Mouse (Mus musculus): ENCODE data around the gene Far2. TPM values are rescaled to one million over a fixed set of nuclear protein-coding genes. Genes with fewer than 3 reads are reported as not detected.

Far2 gene
- total RNA-seq, 2 experiments from 2014 or later = not detected

- DNase-seq = no peak
Observed at GRCm38 (mm10) chr6:148218235-148219076, 171.4 kb downstream of the Far2 start.

GRCm38 (mm10) chr6:148222686-148223085 is 175.6 kb downstream of the Far2 start:
- no peak for DNase-seq

- DNase-seq = no peak
Observed at GRCm38 (mm10) chr6:148227542-148227941, 180.5 kb downstream of the Far2 start.

Other genes starting within 250 kb of the Far2 start
- 10 to 100 TPM; 58.6 to 66.8 TPM for gene Ergic2, start 165.1 kb downstream of the Far2 start, total RNA-seq (2021)

All from gastrocnemius, postnatal 25 days (tissue).